Mouse (Mus musculus) heart, embryonic 14.5 days (tissue): ENCODE data around the gene Nfkbie. TPM values are rescaled to one million over a fixed set of nuclear protein-coding genes. Genes with fewer than 3 reads are reported as not detected.

Source experiments
- ATAC-seq: fragments of 200-750 bp; cut with Nextera tagmentation; 2 replicates; pipeline ENCODE4 v1.8.0; 2017; ENCODE audit warnings: low read depth, moderate TSS enrichment; ENCODE audit not compliant: insufficient number of reproducible peaks, insufficient read depth, low FRiP score
- H3K27ac ChIP-seq, 2 experiments: fragments of 200-500 bp in 1 of 2; fragments of 300-500 bp in 1 of 2; sonication (generic) in 1 of 2; replicated peaks in 1 of 2; 2 replicates each; pipeline ENCODE4 v1.5.1; 2012 to 2014; ENCODE audit warnings: low read depth in 2 of 2, low read length in 2 of 2, control low read depth in 1 of 2, mild to moderate bottlenecking in 1 of 2, mixed read lengths in 1 of 2; ENCODE audit not compliant: control insufficient read depth in 1 of 2, insufficient read depth in 1 of 2
- H3K27me3 ChIP-seq: fragments of 300-500 bp; sonication (generic); 2 replicates; pipeline ENCODE4 v1.6.1; 2014; ENCODE audit warnings: mild to moderate bottlenecking, low read length, control low read depth; ENCODE audit not compliant: control insufficient read depth, insufficient read depth
- H3K36me3 ChIP-seq: fragments of 300-500 bp; sonication (generic); 2 replicates; pipeline ENCODE4 v1.6.1; 2014; ENCODE audit warnings: mild to moderate bottlenecking, control low read depth, low read length, mixed read lengths; ENCODE audit not compliant: control insufficient read depth, insufficient read depth
- H3K4me1 ChIP-seq, 2 experiments: fragments of 200-500 bp in 1 of 2; fragments of 300-500 bp in 1 of 2; sonication (generic) in 1 of 2; 2 replicates each; pipeline ENCODE4 v1.6.1; 2012 to 2014; ENCODE audit warnings: low read length in 2 of 2, control low read depth in 1 of 2, mixed read lengths in 1 of 2; ENCODE audit not compliant: control insufficient read depth in 2 of 2, insufficient read depth in 2 of 2
- H3K4me2 ChIP-seq: fragments of 300-500 bp; sonication (generic); 2 replicates; pipeline ENCODE4 v1.6.1; 2014; ENCODE audit warnings: mild to moderate bottlenecking, low read length
- H3K4me3 ChIP-seq, 2 experiments: fragments of 200-500 bp in 1 of 2; fragments of 300-500 bp in 1 of 2; sonication (generic) in 1 of 2; 2 replicates each; pipeline ENCODE4 v1.5.1; 2012 to 2014; ENCODE audit warnings: low read length in 2 of 2, mild to moderate bottlenecking in 2 of 2, control low read depth in 1 of 2, low read depth in 1 of 2, moderate library complexity in 1 of 2; ENCODE audit not compliant: control insufficient read depth in 1 of 2, insufficient read depth in 1 of 2
- H3K9ac ChIP-seq: fragments of 300-500 bp; sonication (generic); 2 replicates; pipeline ENCODE4 v1.6.1; 2014; ENCODE audit warnings: mild to moderate bottlenecking, low read length
- H3K9me3 ChIP-seq: fragments of 300-500 bp; sonication (generic); 2 replicates; pipeline ENCODE4 v1.6.1; 2016; ENCODE audit warnings: low read length, control low read depth; ENCODE audit not compliant: control insufficient read depth
- WGBS: fragments of 180-500 bp; shearing (Covaris S2); extraction: QIAGEN DNeasy Blood & Tissue Kit; methylation state at CpG from one replicate; pipeline ENCODE4 v1.1.7; 2014; 5-methylcytosine and 5-hydroxymethylcytosine counted together
- polyA plus RNA-seq: library from polyadenylated mRNA; unstranded; fragments of >200 nt; fragmentation: Nextera tagmentation; extraction: Ambion mirVana; gene quantifications from 2 replicates; pipeline ENCODE4 v1.2.1, GENCODE M21; 2014

Gene Nfkbie
- polyA plus RNA-seq, 1 experiment from 2014 or later, result 2.9 TPM

- 28% methylated on average over 5 of the region's 5 CpGs for WGBS
- Histone ChIP-seq H3K4me2 (peak overlapping the region; percentile 27), H3K36me3 (no peaks in the 10 kb centered on the region), H3K4me3 (no peak overlapping the region), H3K27ac (peak overlapping the region; percentile 86 to 88), H3K9me3 (no peaks in the 10 kb centered on the region), H3K9ac (peak overlapping the region; percentile 54), H3K27me3 (no peaks in the 10 kb centered on the region), H3K4me1 (peaks cover 16 to 36% of the 10 kb centered on the region in 2 experiments)
- ATAC-seq, result no peak
These were observed 22.7 kb downstream of the Nfkbie start for GRCm38 (mm10) chr17:45578242-45578641.

DNA sequence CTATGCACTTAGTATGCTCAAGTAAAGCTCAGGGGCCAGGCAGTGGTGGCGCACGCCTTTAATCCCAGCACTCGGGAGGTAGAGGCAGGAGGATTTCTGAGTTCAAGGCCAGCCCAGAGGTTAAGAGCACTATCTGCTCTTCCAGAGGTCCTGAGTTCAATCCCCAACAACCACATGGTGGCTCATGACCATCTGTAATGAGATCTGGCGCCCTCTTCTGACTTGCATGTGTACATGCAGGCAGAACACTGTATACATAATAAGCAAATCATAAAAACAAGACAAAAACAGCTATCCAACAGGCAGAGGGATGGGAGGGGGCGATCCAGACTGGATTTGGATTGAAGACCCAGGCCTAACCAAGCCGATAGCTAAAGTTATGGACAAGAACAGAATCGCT lies 23.3 kb downstream of the Nfkbie start:
- 74% methylated on average over 7 of the region's 7 CpGs for WGBS
- ATAC-seq, result no peak

DNA sequence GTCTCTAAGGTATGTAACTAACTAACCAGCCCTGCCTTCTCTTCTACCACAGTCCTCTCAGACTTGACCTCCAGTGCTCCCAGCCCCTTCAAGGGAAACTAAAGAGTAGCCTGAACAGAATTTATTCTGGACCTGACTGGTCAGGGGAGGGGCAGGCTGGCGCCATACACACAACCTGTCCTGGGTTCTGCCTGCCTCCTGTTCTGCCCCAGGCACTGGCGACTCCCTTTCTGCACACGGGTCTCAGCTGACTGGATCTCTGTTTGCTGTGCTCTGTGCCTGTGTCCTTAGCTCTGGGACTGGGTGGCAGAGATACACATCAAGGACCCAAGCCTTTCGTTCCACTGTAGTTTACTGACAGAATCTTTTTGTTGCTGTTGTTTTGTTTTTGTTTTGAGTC lies 24.1 kb downstream of the Nfkbie start:
- Histone ChIP-seq H3K4me3 (no peak overlapping the region), H3K4me2 (no peak overlapping the region), H3K9me3 (no peaks in the 10 kb centered on the region), H3K9ac (no peak overlapping the region), H3K27ac (no peak overlapping the region), H3K4me1 (peaks cover 16 to 43% of the 10 kb centered on the region in 2 experiments), H3K36me3 (no peaks in the 10 kb centered on the region), H3K27me3 (no peaks in the 10 kb centered on the region)
- WGBS, result 92% methylated on average over 4 of the region's 4 CpGs
- ATAC-seq, result no peak

More for the DNA sequence above, 23.3 kb downstream of the Nfkbie start:
- H3K4me3 ChIP-seq, result no peak overlapping the region
- no peaks in the 10 kb centered on the region for H3K9me3 ChIP-seq
- H3K36me3 ChIP-seq, result no peaks in the 10 kb centered on the region
- peaks cover 16 to 39% of the 10 kb centered on the region in 2 experiments for H3K4me1 ChIP-seq
- peak overlapping the region; percentile 54 for H3K9ac ChIP-seq
- H3K4me2 ChIP-seq, result no peak overlapping the region
- H3K27me3 ChIP-seq, result no peaks in the 10 kb centered on the region
- H3K27ac ChIP-seq, result peak overlapping the region; percentile 86 to 88

- 35% methylated on average over 12 of the region's 12 CpGs for WGBS
- ATAC-seq, result no peak
- no peaks in the 10 kb centered on the region; the same call in 1 of the 2 replicates for H3K36me3 ChIP-seq
- no peaks in the 10 kb centered on the region for H3K9me3 ChIP-seq
- peaks cover 27 to 46% of the 10 kb centered on the region in 2 experiments for H3K4me1 ChIP-seq
- H3K27me3 ChIP-seq, result no peaks in the 10 kb centered on the region
- peak overlapping the region; percentile 54 to 65 for H3K27ac ChIP-seq
- no peak overlapping the region for H3K4me2 ChIP-seq
- no peak overlapping the region for H3K4me3 ChIP-seq
- no peak overlapping the region for H3K9ac ChIP-seq
These were observed 25.5 kb downstream of the Nfkbie start for GRCm38 (mm10) chr17:45580958-45581477.

DNA sequence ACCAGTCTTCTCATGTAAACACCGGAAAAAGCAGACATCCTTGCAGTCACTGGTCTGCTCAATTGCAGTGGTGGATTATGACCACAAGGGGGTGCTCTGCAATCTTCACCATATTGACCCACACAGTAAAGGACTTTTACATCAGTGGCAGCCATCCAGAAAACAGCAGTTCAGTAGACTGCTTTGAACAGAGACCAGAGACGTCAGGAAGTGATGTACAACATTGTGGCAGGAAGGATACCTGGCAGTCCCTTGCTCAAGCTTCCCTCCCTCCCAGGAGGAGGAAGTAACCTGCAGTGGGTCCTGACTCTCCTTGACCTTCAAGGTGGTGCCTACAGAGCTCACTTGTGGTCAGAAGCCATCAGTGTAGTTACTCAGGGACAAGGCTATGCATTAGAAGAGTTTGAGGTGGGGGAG lies 26.1 kb downstream of the Nfkbie start:
- Histone ChIP-seq H3K27me3 (no peaks in the 10 kb centered on the region), H3K9me3 (no peaks in the 10 kb centered on the region), H3K27ac (peak overlapping the region; percentile 30 to 65; a peak in 3 of 4 replicates), H3K4me1 (peaks cover 29 to 49% of the 10 kb centered on the region in 2 experiments), H3K9ac (no peak overlapping the region), H3K4me3 (no peak overlapping the region), H3K4me2 (no peak overlapping the region), H3K36me3 (peaks cover 5% of the 10 kb centered on the region)
- no peak for ATAC-seq
- WGBS, result 7% methylated on average over 2 of the region's 2 CpGs

- WGBS, result 70% methylated on average over 6 of the region's 6 CpGs
- H3K4me2 ChIP-seq, result no peak overlapping the region
- ATAC-seq, result no peak
- peaks cover 11% of the 10 kb centered on the region for H3K36me3 ChIP-seq
- peaks cover 29 to 49% of the 10 kb centered on the region in 2 experiments for H3K4me1 ChIP-seq
- H3K27me3 ChIP-seq, result no peaks in the 10 kb centered on the region
- no peak overlapping the region for H3K4me3 ChIP-seq
- H3K9me3 ChIP-seq, result no peaks in the 10 kb centered on the region
- no peak overlapping the region for H3K9ac ChIP-seq
- no peak overlapping the region for H3K27ac ChIP-seq
These were observed 26.7 kb downstream of the Nfkbie start for GRCm38 (mm10) chr17:45582188-45582587.

- Histone ChIP-seq H3K4me1 (peaks cover 29 to 48% of the 10 kb centered on the region in 2 experiments), H3K9me3 (no peaks in the 10 kb centered on the region), H3K4me3 (no peak overlapping the region), H3K27me3 (no peaks in the 10 kb centered on the region), H3K4me2 (no peak overlapping the region), H3K27ac (peak overlapping the region; percentile 12 to 90; a peak in 2 of 4 replicates), H3K9ac (no peak overlapping the region), H3K36me3 (peaks cover 18% of the 10 kb centered on the region)
- ATAC-seq, result no peak
- WGBS, result 68% methylated on average over 6 of the region's 6 CpGs
These were observed 27.3 kb downstream of the Nfkbie start for GRCm38 (mm10) chr17:45582715-45583355.
